Mouse (Mus musculus): ENCODE data around the gene Chpf. TPM values are rescaled to one million over a fixed set of nuclear protein-coding genes. Genes with fewer than 3 reads are reported as not detected.

The Chpf gene
- polyA plus RNA-seq (2012; fragmentation: generic; extraction: Trizol) = 100 to 1,000 TPM in 1 of 2 experiments, 10 to 100 TPM in 1; 40.9 to 104 TPM

GRCm38 (mm10) chr1:75478916-75479634, at the start of gene Chpf, which contains the start of gene Tmem198:
Chpf (minus strand) TSS chr1:75479307.
Tmem198 (plus strand) TSS chr1:75479532.

GRCm38 (mm10) chr1:75521321-75522031, 42.4 kb upstream of the Chpf start, which contains the start of gene Stk11ip:
Stk11ip (plus strand) TSS chr1:75521529.

GRCm38 (mm10) chr1:75507006-75507405, 27.9 kb upstream of the Chpf start, which contains the start of gene Inha:
Inha (plus strand) TSS chr1:75507077.

GRCm38 (mm10) chr1:75505956-75506831, 27.1 kb upstream of the Chpf start, which contains the start of gene Obsl1:
Obsl1 (minus strand) TSS chr1:75506452.

GRCm38 (mm10) chr1:75450314-75451005, 28.6 kb downstream of the Chpf start, which contains the start of gene Asic4:
Asic4 (plus strand) TSS chr1:75450436.

GRCm38 (mm10) chr1:75435475-75436328, 43.4 kb downstream of the Chpf start, which contains the start of gene Gmppa:
Gmppa (plus strand) TSS chr1:75435930.

Other genes starting within 250 kb of the Chpf start
- not detected for gene A630095N17Rik, start 247.2 kb downstream of the Chpf start, polyA plus RNA-seq (2012; fragmentation: generic; extraction: Trizol)
- 10 to 100 TPM; 17.9 to 34.8 TPM for gene Dnajb2, start 242.9 kb downstream of the Chpf start, polyA plus RNA-seq (2012; fragmentation: generic; extraction: Trizol)
- gene Ptprn, start 214.8 kb downstream of the Chpf start, polyA plus RNA-seq (2012; fragmentation: generic; extraction: Trizol) = under 1 TPM; 0.26 to 0.82 TPM
- not detected for gene Resp18, start 200.9 kb downstream of the Chpf start, polyA plus RNA-seq (2012; fragmentation: generic; extraction: Trizol)
- gene Dnpep, start 161.3 kb downstream of the Chpf start, polyA plus RNA-seq (2012; fragmentation: generic; extraction: Trizol) = 100 to 1,000 TPM in 1 of 2 experiments, 10 to 100 TPM in 1; 81.6 to 131 TPM
- 1 to 10 TPM; 1.0 to 1.3 TPM for gene Des, start 119.0 kb downstream of the Chpf start, polyA plus RNA-seq (2012; fragmentation: generic; extraction: Trizol)
- 10 to 100 TPM in 1 of 2 experiments, 1 to 10 TPM in 1; 7.3 to 31.3 TPM for gene Speg, start 104.0 kb downstream of the Chpf start, polyA plus RNA-seq (2012; fragmentation: generic; extraction: Trizol)
- 100 to 1,000 TPM in 1 of 2 experiments, 10 to 100 TPM in 1; 59.9 to 119 TPM for gene Gmppa, start 43.4 kb downstream of the Chpf start, polyA plus RNA-seq (2012; fragmentation: generic; extraction: Trizol)
- gene Asic4, start 28.9 kb downstream of the Chpf start, polyA plus RNA-seq (2012; fragmentation: generic; extraction: Trizol) = under 1 TPM in 1 of 2 experiments, not detected in 1; 0.04 TPM
- gene Tmem198, start 225 bp upstream of the Chpf start, polyA plus RNA-seq (2012; fragmentation: generic; extraction: Trizol) = 1 to 10 TPM in 1 of 2 experiments, under 1 TPM in 1; 0.25 to 1.3 TPM
- gene Obsl1, start 27.1 kb upstream of the Chpf start, polyA plus RNA-seq (2012; fragmentation: generic; extraction: Trizol) = 10 to 100 TPM; 20.0 to 73.7 TPM
- 1 to 10 TPM in 1 of 2 experiments, under 1 TPM in 1; 0.47 to 6.2 TPM for gene Inha, start 27.8 kb upstream of the Chpf start, polyA plus RNA-seq (2012; fragmentation: generic; extraction: Trizol)
- 1 to 10 TPM; 4.5 to 9.4 TPM for gene Stk11ip, start 42.2 kb upstream of the Chpf start, polyA plus RNA-seq (2012; fragmentation: generic; extraction: Trizol)
- gene Slc4a3, start 67.0 kb upstream of the Chpf start, polyA plus RNA-seq (2012; fragmentation: generic; extraction: Trizol) = 1 to 10 TPM; 1.3 to 8.9 TPM